Mouse (Mus musculus) liver, embryonic 12.5 days (tissue): Measurements from ENCODE around the gene Ift20. TPM values are rescaled to one million over a fixed set of nuclear protein-coding genes. Genes with fewer than 3 reads are reported as not detected.

ENCODE experiments used
- ATAC-seq: fragments of 200-750 bp; cut with Nextera tagmentation; 2 replicates; pipeline ENCODE4 v1.8.0; 2017; ENCODE audit warnings: moderate number of reproducible peaks, mild to moderate bottlenecking, moderate library complexity
- H3K27ac ChIP-seq: fragments of 300-500 bp; sonication (generic); 2 replicates; pipeline ENCODE4 v1.5.1; 2016; ENCODE audit warnings: mild to moderate bottlenecking
- H3K27me3 ChIP-seq: fragments of 300-500 bp; sonication (generic); replicated peaks from 2 replicates; pipeline ENCODE4 v1.6.1; 2016; ENCODE audit warnings: mild to moderate bottlenecking, moderate library complexity
- H3K36me3 ChIP-seq: fragments of 300-500 bp; sonication (generic); 2 replicates; pipeline ENCODE4 v1.6.1; 2016; ENCODE audit warnings: mild to moderate bottlenecking, moderate library complexity
- H3K4me1 ChIP-seq: fragments of 300-500 bp; sonication (generic); 2 replicates; pipeline ENCODE4 v1.6.1; 2016
- H3K4me2 ChIP-seq: fragments of 300-500 bp; sonication (generic); 2 replicates; pipeline ENCODE4 v1.6.1; 2016; ENCODE audit warnings: mild to moderate bottlenecking, moderate library complexity
- H3K4me3 ChIP-seq: fragments of 300-500 bp; sonication (generic); 2 replicates; pipeline ENCODE4 v1.5.1; 2016; ENCODE audit warnings: mild to moderate bottlenecking, moderate library complexity
- H3K9ac ChIP-seq: fragments of 300-500 bp; sonication (generic); 2 replicates; pipeline ENCODE4 v1.6.1; 2016; ENCODE audit warnings: mild to moderate bottlenecking, moderate library complexity
- H3K9me3 ChIP-seq: fragments of 300-500 bp; sonication (generic); replicated peaks from 2 replicates; pipeline ENCODE4 v1.6.1; 2016; ENCODE audit warnings: mild to moderate bottlenecking, moderate library complexity
- WGBS: fragments of 180-500 bp; shearing (Covaris S2); methylation state at CpG from one replicate; pipeline ENCODE4 v1.1.7; 2016; ENCODE audit not compliant: insufficient replicate concordance; 5-methylcytosine and 5-hydroxymethylcytosine counted together
- polyA plus RNA-seq: library from polyadenylated mRNA; unstranded; fragments of >200 nt; fragmentation: Nextera tagmentation; extraction: Ambion mirVana; gene quantifications from 2 replicates; pipeline ENCODE4 v1.2.1, GENCODE M21; 2016

Gene Ift20
- polyA plus RNA-seq, 1 experiment from 2014 or later, result 84.7 TPM

DNA sequence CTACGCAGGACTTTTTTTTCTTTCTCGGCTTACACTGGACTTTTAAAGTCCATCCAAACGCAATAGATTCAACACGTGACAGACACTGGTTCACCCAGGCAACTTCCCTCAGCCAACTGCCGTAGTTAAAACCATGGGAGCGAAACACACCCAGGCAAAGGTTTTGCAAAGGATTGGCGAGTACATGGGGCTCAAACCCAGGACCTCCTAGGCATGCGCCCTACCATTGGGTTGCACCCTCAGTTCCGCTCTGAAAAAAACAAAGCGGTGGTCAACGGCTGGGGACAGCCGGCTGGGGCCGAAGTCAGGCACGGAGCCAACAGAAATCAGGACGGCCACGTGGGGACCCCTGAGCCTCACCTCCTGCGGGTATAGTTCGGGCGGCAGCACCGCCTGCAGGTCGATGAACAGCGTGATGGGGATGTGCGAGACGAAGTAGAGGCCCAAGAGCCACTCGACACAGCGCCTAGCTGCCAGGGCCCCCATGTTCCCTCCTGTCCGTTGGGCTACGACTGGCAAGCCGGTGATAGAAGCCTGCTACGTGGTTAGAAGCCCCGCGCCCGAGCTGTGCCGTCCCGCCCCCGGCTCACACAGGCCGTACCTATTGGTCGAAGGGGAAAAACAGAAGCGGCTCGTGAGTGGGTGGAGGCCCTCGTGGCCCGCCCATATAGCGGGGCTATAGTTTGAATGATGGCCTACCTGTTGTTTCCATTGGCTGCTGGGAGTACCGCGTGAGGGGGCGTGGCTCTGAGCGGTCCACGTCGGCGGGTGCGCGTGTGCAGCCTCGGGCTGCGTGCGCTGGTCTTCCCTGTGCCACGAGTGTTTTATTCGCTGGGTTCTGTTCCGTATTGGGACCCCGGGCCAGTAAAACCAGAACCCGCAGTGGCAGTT lies 14.3 kb downstream of the Ift20 start, which contains the start of gene Tmem97:
TSS of gene Tmem97 (minus strand) at position 610 of the 891 bp plus-strand sequence.
- Histone ChIP-seq H3K27me3 (no peaks in the 10 kb centered on the region), H3K4me3 (peak within 1 kb of the TSS; percentile 83), H3K4me2 (peak within 1 kb of the TSS; percentile 91), H3K27ac (peak within 1 kb of the TSS; percentile 84), H3K36me3 (peaks cover 14% of the 10 kb centered on the region), H3K9ac (peak within 1 kb of the TSS; percentile 84), H3K9me3 (0 out of 2 replicates have a peak, but pooled peaks cover 4% of the 10 kb centered on the region), H3K4me1 (peaks cover 53% of the 10 kb centered on the region)
- peak; percentile 100 for ATAC-seq
- under 1% methylated on average over 60 of the region's 60 CpGs for WGBS

DNA sequence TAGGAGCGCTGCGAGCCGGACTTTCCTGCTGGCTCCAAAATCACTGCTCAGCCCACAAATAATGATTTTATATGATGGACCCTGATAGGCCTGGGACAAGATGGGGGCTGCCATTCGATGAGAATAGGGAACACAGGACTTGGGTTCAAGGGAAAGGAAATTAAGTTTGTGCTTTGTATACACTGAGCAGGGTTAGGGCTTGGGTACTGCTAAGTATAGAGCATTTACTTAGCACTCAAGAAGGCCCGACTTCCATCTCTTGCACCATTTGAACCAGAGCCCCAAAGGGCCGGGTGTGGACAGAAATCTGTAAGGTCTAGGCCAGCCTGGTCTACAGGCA lies 14.9 kb downstream of the Ift20 start:
- ATAC-seq, result peak; percentile 7; the same call in 1 of the 2 replicates
- H3K27me3 ChIP-seq, result no peaks in the 10 kb centered on the region
- peak overlapping the region; percentile 91 for H3K4me2 ChIP-seq
- peaks cover 53% of the 10 kb centered on the region for H3K4me1 ChIP-seq
- H3K9ac ChIP-seq, result peak overlapping the region; percentile 65
- peak overlapping the region; percentile 67 for H3K27ac ChIP-seq
- H3K9me3 ChIP-seq, result 0 out of 2 replicates have a peak, but pooled peaks cover 4% of the 10 kb centered on the region
- peaks cover 8% of the 10 kb centered on the region; the same call in 1 of the 2 replicates for H3K36me3 ChIP-seq
- H3K4me3 ChIP-seq, result peak overlapping the region; percentile 83
- 25% methylated on average over 6 of the region's 6 CpGs for WGBS

DNA sequence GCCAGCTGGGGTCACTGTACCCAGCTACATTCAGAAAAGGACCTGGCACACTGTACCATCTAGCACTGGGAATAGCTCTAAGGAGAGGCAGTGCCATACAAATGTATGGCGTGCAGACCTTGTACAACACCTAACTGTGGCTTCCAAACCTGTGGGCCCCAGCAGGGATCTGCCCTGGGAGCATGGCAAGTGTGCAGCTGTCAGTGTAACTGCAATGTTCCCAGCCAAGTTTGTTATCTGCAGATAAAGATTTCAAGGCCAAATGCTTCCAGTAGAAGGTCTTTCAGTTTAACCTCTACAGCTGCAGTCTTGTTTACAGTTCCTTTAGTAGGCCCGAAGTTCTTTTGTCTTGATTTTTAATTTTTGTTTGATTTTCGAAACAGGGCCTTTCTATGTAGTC lies 19.5 kb downstream of the Ift20 start:
- no peaks in the 10 kb centered on the region for H3K27me3 ChIP-seq
- H3K27ac ChIP-seq, result peak overlapping the region; percentile 48; the same call in 1 of the 2 replicates
- H3K4me3 ChIP-seq, result no peak overlapping the region
- 0 out of 2 replicates have a peak, but pooled peaks cover 4% of the 10 kb centered on the region for H3K9me3 ChIP-seq
- WGBS, result 57% methylated on average over 3 of the region's 3 CpGs
- peaks cover 23% of the 10 kb centered on the region for H3K4me1 ChIP-seq
- H3K36me3 ChIP-seq, result no peaks in the 10 kb centered on the region
- H3K4me2 ChIP-seq, result no peak overlapping the region
- no peak for ATAC-seq
- H3K9ac ChIP-seq, result no peak overlapping the region

DNA sequence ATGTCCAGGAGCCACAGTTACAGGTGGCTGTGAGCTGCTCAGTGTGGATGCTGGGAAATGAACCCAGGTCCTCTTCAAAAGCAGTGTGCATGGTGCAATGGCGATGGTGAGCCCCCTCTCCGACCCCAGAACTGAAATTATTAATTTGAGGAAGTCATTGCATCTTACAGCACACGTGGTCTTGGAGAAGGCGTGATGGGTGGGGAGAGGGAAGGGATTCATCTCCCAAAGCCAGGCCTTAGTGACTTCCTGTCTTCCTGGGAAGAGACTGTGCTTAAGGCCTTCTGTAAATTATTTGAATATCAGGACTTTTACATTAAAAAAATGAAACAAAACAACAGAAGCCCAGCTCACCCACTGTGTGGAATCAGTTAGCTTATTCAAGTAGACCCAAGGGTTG lies 19.9 kb downstream of the Ift20 start:
- Histone ChIP-seq H3K9ac (no peak overlapping the region), H3K4me3 (no peak overlapping the region), H3K9me3 (0 out of 2 replicates have a peak, but pooled peaks cover 4% of the 10 kb centered on the region), H3K4me1 (peaks cover 20% of the 10 kb centered on the region), H3K36me3 (no peaks in the 10 kb centered on the region), H3K4me2 (no peak overlapping the region), H3K27ac (no peak overlapping the region), H3K27me3 (no peaks in the 10 kb centered on the region)
- ATAC-seq, result no peak
- WGBS, result 51% methylated on average over 4 of the region's 4 CpGs

DNA sequence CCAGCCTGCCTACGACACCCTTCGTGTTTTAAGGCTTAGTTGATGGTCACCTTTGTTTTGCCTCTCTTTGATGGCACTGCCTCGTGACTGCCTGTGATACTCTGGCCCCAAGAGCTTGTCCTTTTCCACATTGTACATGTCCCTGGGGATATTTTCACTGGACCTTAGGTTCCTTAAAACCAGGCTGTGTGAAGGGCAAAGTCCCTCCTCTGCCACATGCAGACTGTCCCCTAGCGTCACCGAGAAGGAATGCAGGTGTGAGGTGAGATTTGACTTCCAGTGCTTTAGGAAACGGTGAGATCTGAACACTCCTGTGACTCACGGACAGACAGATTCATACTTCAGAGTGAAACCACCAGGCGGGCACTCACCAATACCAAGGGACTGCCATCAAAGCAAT lies 21.1 kb downstream of the Ift20 start:
- H3K9me3 ChIP-seq, result 0 out of 2 replicates have a peak, but pooled peaks cover 4% of the 10 kb centered on the region
- WGBS, result 56% methylated on average over 8 of the region's 8 CpGs
- no peak for ATAC-seq
- no peaks in the 10 kb centered on the region for H3K36me3 ChIP-seq
- no peak overlapping the region for H3K27ac ChIP-seq
- H3K4me1 ChIP-seq, result peaks cover 15% of the 10 kb centered on the region
- no peak overlapping the region for H3K4me3 ChIP-seq
- no peak overlapping the region for H3K4me2 ChIP-seq
- H3K9ac ChIP-seq, result no peak overlapping the region
- H3K27me3 ChIP-seq, result no peaks in the 10 kb centered on the region

DNA sequence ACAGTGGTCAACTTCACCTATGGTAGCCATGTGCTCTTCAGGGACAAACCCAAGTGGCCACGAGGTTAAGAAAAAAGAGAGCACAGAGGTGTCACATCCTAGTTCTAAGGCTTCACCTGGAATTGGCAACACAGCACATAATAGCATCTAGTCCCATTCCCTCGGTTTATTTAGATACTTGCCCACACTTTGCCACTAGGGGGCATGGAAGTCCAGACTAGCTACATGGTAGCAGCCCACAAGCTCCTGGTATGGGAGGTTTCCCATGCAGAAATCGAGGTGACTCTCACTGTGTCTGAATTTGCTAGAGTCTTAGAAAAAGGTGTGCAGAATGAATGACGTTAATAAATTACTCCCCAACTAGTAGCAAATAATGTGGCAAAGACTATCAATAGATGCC lies 24.3 kb downstream of the Ift20 start:
- H3K27me3 ChIP-seq, result no peaks in the 10 kb centered on the region
- peak; percentile 27; the same call in 1 of the 2 replicates for ATAC-seq
- no peak overlapping the region for H3K27ac ChIP-seq
- H3K4me3 ChIP-seq, result no peak overlapping the region
- no peak overlapping the region for H3K9ac ChIP-seq
- 9% methylated on average over 4 of the region's 4 CpGs for WGBS
- H3K4me1 ChIP-seq, result peaks cover 10% of the 10 kb centered on the region
- H3K4me2 ChIP-seq, result no peak overlapping the region
- no peaks in the 10 kb centered on the region for H3K9me3 ChIP-seq
- peaks cover 2% of the 10 kb centered on the region for H3K36me3 ChIP-seq

DNA sequence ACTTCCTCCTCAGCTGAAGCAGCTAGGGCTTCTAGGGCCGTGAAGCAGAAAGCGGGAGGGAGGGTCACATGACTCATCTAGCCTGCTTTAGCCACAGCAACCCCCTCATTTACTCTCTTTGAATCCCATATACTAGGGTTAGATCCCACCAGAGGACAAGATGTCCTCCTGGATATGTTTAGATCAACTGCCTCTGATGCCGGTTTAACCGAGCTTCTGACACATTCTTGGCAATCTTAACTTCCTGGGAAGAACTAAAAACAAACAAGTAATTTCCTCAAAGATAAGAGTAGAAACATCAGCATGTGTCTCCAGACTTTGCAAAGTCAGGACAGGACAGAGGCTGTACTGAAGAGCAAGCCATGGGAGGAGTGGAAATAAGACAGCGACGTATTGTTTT lies 30.6 kb downstream of the Ift20 start:
- Histone ChIP-seq H3K9me3 (no peaks in the 10 kb centered on the region), H3K27me3 (no peaks in the 10 kb centered on the region), H3K4me1 (peaks cover 20% of the 10 kb centered on the region; the same call in 1 of the 2 replicates), H3K36me3 (peaks cover 20% of the 10 kb centered on the region), H3K4me3 (no peak overlapping the region), H3K9ac (no peak overlapping the region), H3K27ac (no peak overlapping the region; the same call in 1 of the 2 replicates), H3K4me2 (no peak overlapping the region)
- 35% methylated on average over 6 of the region's 6 CpGs for WGBS
- ATAC-seq, result no peak

DNA sequence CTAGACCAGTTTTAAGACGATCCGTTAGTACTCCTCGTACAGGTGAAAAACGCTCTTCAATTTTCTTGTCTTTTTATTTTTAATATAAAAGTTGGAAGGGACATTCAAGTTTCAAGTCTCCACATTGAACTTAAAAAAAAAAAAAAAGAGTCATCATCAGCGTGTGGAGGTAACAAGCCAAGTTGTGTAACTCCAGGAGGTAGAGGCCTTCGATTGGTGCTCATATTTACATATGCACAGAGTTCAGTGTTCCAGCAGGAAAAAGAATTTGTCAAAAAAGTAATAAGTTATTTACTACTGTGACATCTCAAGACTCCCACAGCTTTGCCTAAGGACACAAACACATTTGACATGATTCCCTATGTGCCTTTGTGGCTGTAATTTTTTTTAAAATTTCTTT lies 31.5 kb downstream of the Ift20 start:
- H3K27ac ChIP-seq, result no peak overlapping the region

DNA sequence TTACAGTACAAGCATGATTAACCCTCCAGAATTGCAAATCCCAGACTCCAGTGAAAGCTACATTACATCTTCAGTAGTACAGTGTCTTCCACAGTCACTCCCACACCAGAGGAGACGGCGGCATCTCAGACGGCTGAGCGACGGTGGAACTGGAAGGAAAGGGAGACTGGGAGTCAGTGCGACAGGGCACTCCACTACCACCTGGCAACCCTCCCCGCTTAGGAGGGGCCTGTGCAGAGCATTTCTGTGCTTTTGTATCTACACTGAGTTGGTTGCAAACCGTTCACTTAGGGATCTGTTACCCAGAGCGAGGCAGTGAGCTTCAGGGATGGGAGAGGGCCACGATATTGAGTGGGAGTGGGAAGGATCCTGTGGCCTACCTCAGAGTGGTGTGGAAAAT lies 32.7 kb downstream of the Ift20 start:
- no peak for ATAC-seq
- Histone ChIP-seq H3K36me3 (peaks cover 35% of the 10 kb centered on the region), H3K9me3 (no peaks in the 10 kb centered on the region), H3K4me3 (no peak overlapping the region), H3K9ac (no peak overlapping the region), H3K4me1 (peaks cover 20% of the 10 kb centered on the region; the same call in 1 of the 2 replicates), H3K4me2 (no peak overlapping the region), H3K27ac (no peak overlapping the region), H3K27me3 (no peaks in the 10 kb centered on the region)
- 87% methylated on average over 10 of the region's 10 CpGs for WGBS

More for the DNA sequence above, 31.5 kb downstream of the Ift20 start:
- Histone ChIP-seq H3K36me3 (peaks cover 29% of the 10 kb centered on the region), H3K9me3 (no peaks in the 10 kb centered on the region), H3K4me3 (no peak overlapping the region), H3K4me1 (peaks cover 20% of the 10 kb centered on the region; the same call in 1 of the 2 replicates), H3K27me3 (no peaks in the 10 kb centered on the region), H3K9ac (no peak overlapping the region), H3K4me2 (no peak overlapping the region)
- WGBS, result 80% methylated on average over 6 of the region's 6 CpGs
- no peak for ATAC-seq

DNA sequence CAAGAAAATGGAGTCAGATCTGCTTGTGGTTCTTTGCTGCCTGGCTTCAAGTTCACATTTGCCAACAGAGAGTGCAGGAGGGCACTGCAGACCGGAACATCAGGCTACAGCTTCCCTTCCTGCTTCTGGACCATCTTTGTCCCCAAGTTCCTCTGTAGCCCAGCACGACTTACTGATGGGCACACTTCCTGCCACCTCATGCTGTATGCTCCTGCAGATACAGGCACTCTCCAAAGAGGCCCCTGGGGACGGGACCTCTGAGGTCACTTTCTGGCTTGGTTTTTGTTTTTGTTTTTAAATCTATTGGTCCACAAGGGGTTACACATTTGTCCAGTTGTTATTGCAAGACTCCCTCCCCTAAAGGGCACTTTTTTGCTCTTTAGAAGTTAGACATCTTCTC lies 33.6 kb downstream of the Ift20 start:
- Histone ChIP-seq H3K4me3 (no peak overlapping the region), H3K27ac (peak overlapping the region; percentile 64), H3K27me3 (no peaks in the 10 kb centered on the region), H3K9me3 (no peaks in the 10 kb centered on the region), H3K36me3 (peaks cover 40% of the 10 kb centered on the region), H3K4me2 (no peak overlapping the region), H3K9ac (no peak overlapping the region), H3K4me1 (peaks cover 23% of the 10 kb centered on the region; the same call in 1 of the 2 replicates)
- WGBS, result 30% methylated on average over 3 of the region's 3 CpGs
- ATAC-seq, result no peak

DNA sequence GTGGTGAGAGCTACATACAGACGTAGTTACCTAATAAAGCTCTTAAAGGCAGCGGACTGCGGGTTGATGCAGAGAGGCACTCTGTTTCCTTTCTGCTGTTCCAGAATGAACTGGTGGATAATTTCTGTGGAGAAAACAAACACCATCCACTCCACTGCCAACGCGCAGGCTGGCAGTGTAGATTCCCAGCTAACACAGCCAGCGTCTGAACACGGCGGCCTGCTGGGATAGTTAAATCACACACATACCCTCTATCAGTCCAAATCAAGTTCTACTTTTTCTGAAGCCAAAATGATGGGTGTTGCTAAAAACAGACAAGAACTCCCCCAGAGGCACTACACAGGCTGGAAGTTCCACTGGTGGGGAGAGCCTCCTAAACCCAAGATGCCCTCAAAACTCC lies 35.3 kb downstream of the Ift20 start:
- H3K4me1 ChIP-seq, result peaks cover 21% of the 10 kb centered on the region; the same call in 1 of the 2 replicates
- no peak overlapping the region for H3K4me2 ChIP-seq
- no peak overlapping the region for H3K9ac ChIP-seq
- H3K9me3 ChIP-seq, result no peaks in the 10 kb centered on the region
- no peak for ATAC-seq
- H3K27me3 ChIP-seq, result no peaks in the 10 kb centered on the region
- no peak overlapping the region for H3K4me3 ChIP-seq
- H3K27ac ChIP-seq, result no peak overlapping the region
- whole genome bisulfite sequencing, result 87% methylated on average over 8 of the region's 8 CpGs
- H3K36me3 ChIP-seq, result peaks cover 37% of the 10 kb centered on the region

DNA sequence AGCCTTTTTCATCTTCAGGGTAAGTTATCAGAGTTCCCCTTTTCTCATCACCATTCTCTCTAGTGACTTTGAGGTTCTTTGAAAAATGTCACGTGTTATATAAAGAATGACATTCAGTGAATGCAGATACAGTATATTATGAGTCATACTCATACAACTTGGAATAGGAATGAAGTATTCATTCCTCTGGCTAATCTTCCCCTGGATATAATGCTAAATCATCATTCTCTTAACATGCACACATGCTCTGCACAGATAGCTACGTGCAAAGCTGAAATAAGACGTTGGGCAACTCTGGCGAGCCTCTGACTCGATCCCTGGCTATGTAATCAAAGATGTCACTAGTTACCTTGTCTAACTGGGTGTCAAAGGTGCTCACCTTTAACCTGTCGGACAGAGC lies 35.7 kb downstream of the Ift20 start:
- Histone ChIP-seq H3K36me3 (peaks cover 38% of the 10 kb centered on the region), H3K9me3 (no peaks in the 10 kb centered on the region), H3K4me2 (no peak overlapping the region), H3K27ac (no peak overlapping the region), H3K9ac (no peak overlapping the region), H3K27me3 (no peaks in the 10 kb centered on the region), H3K4me3 (no peak overlapping the region), H3K4me1 (peaks cover 16% of the 10 kb centered on the region; the same call in 1 of the 2 replicates)
- 57% methylated on average over 6 of the region's 6 CpGs for WGBS
- ATAC-seq, result no peak
